Mouse (Mus musculus) right cerebral cortex, postnatal 25 days (tissue): ENCODE measurements at regions not wholly inside any gene's neighbourhood (a gene's known extent, or its start where the extent isn't known, plus 50 kb on each side); places are given as distances from the start of the nearest gene placed in this dataset.

Experiments used
- DNase-seq: peaks from one replicate; pipeline ENCODE4 v3.0.0; 2022

DNA sequence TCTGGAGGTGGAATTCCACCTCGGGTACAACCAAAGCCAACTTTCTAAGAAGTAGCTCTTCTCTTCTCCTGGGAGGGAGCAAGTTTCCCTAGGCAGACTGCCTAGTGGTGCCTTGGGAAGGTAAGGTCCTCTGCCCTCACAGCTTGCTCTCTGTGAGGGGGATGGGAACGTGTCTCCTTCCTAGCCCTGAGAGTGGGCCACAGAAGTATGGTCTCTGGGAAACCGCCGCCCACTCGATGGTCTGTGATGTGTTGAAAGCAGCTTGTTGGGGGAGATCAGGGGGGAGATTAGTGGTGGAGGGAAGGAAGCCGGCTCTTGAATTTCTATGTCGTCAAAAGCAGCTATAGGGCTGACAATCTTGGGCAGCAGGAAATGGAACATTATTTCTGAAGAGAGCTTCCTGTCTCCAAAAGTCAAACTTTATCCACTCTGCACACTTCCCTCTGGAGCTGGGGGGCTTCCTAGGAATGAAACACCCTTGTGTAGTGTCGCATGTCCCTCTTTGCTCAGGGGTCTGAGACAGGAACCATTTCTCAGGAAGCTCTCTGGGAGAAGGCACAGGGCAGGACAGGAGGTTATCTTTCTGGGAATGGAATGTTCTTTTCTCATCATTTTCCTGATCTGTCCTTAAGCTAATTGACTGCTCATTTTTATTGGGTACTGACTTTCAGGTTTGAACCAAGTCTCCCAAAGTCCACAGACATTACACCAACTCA is 113.8 kb upstream of the Nr5a2 start:
- no peak for DNase-seq

- no peak for DNase-seq
These were observed 100.7 kb upstream of the Nr5a2 start for GRCm38 (mm10) chr1:137060914-137061313.

- no peak for DNase-seq
These were observed 92.9 kb upstream of the Nr5a2 start for GRCm38 (mm10) chr1:137053134-137053533.

- DNase-seq, result no peak
These were observed 91.3 kb upstream of the Nr5a2 start for GRCm38 (mm10) chr1:137051515-137051914.

DNA sequence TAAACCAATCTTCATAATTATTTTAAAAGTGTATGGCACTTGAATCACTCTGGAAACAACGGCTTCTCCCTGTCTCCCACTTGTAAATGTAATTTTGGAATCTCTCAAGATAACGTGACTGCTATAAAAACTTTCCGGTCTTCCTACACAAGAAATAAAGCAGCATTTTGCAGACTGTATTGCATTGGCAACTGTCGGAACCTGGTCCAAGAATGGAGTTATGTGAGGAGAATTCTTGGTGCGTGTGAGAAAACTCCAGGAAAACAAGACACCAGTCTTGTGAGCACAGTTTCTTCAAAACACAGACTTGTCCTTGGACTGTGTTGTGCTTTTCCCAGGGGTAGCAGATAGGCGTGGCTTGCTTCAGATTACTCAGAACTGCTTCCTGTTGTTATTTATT is 83.8 kb upstream of the Nr5a2 start:
- no peak for DNase-seq

- no peak for DNase-seq
These were observed 82.3 kb upstream of the Nr5a2 start for GRCm38 (mm10) chr1:137042414-137043010.

GRCm38 (mm10) chr1:137040898-137041297 is 80.7 kb upstream of the Nr5a2 start:
- no peak for DNase-seq

- DNase-seq, result no peak
These were observed 74.3 kb upstream of the Nr5a2 start for GRCm38 (mm10) chr1:137034586-137034985.

DNA sequence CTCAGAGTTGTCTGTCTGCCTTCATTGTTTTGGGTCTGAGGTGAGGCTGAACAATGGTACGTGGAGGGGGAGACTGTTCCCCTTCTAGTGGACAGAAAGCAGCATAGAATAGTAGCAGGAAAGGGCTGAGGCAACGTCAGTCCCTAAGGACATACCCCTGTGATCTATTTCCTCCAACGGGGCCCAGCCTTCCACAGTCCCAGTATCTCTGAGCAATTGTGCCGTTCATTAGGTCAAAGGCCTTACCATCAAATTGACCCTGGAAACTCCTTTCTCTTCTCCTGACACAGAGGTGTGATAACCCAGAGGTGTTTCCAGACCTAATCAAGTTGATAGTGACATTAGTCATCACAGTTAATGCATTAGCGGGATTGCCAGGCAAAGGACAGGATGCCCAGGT is 73.4 kb upstream of the Nr5a2 start:
- DNase-seq, result no peak

GRCm38 (mm10) chr1:137023706-137024105 is 63.5 kb upstream of the Nr5a2 start:
- no peak for DNase-seq

GRCm38 (mm10) chr1:137020528-137020927 is 60.3 kb upstream of the Nr5a2 start:
- DNase-seq, result no peak

GRCm38 (mm10) chr1:137017642-137018041 is 57.4 kb upstream of the Nr5a2 start:
- no peak for DNase-seq

DNA sequence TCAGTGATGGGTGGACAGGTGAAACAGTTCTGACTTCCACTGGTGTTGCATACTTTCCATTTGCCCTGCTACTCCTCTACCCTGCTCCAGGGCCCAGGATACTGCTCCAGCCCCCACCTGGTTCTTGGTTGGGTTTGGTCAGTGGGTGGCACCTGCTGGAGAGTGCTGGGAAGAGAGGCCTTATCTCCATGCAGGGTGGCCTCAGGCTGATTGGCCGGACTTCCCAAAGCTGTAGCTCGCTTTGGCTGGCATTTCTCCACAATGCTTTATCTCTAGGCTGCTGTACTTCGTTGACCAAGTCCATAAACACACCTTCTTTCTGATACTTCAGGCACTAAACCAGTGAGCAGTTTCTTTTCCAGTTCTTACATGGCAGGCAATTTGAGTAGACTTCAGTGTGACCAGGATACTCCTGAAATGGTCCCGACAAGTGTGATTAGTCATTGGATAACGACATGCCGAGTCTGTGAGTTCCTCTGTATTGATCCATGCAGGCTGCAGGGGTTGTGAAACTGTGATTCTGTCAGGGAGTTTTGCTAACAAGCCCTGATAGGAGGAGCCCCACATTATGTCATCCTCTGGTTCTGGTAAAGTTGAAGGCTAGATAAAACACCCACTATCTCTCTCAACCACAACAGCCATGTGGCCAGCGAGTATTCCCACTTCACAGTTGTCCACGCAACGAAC is 50.1 kb upstream of the Nr5a2 start:
- DNase-seq, result no peak
